Mouse (Mus musculus): ENCODE data around the gene Atp5f1. TPM values are rescaled to one million over a fixed set of nuclear protein-coding genes. Genes with fewer than 3 reads are reported as not detected.

Gene Atp5f1
- polyA plus RNA-seq, 1 experiment from 2014 or later: 417 TPM

Other genes with a start within 250 kb of the Atp5f1 start
- 100 and 112 TPM in 2 replicates for gene Rap1a, start 158.8 kb downstream of the Atp5f1 start, polyA plus RNA-seq (2014; fragmentation: Nextera tagmentation; extraction: Ambion mirVana)
- gene Adora3, start 89.2 kb downstream of the Atp5f1 start, polyA plus RNA-seq (2014; fragmentation: Nextera tagmentation; extraction: Ambion mirVana): 0.33 TPM in 1 of 2 replicates, not detected in the other
- gene Tmigd3, start 89.2 kb downstream of the Atp5f1 start, polyA plus RNA-seq (2014; fragmentation: Nextera tagmentation; extraction: Ambion mirVana): not detected in 2 replicates
- gene I830077J02Rik, start 27.4 kb downstream of the Atp5f1 start, polyA plus RNA-seq (2014; fragmentation: Nextera tagmentation; extraction: Ambion mirVana): 1.2 and 1.5 TPM in 2 replicates
- gene Wdr77, start 730 bp downstream of the Atp5f1 start, polyA plus RNA-seq (2014; fragmentation: Nextera tagmentation; extraction: Ambion mirVana): 137 TPM in 2 replicates
- 1.8 and 2.0 TPM in 2 replicates for gene Ovgp1, start 13.6 kb upstream of the Atp5f1 start, polyA plus RNA-seq (2014; fragmentation: Nextera tagmentation; extraction: Ambion mirVana)
- 0.29 and 0.39 TPM in 2 replicates for gene Pifo, start 54.5 kb upstream of the Atp5f1 start, polyA plus RNA-seq (2014; fragmentation: Nextera tagmentation; extraction: Ambion mirVana)
- gene Chil5, start 72.7 kb upstream of the Atp5f1 start, polyA plus RNA-seq (2014; fragmentation: Nextera tagmentation; extraction: Ambion mirVana): not detected in 2 replicates
- 0.39 TPM in 1 of 2 replicates, not detected in the other for gene Chia1, start 153.1 kb upstream of the Atp5f1 start, polyA plus RNA-seq (2014; fragmentation: Nextera tagmentation; extraction: Ambion mirVana)
- gene Chil3, start 207.5 kb upstream of the Atp5f1 start, polyA plus RNA-seq (2014; fragmentation: Nextera tagmentation; extraction: Ambion mirVana): 0.70 TPM in 1 of 2 replicates, not detected in the other